Mouse (Mus musculus) hindlimb bud, embryonic 11.5 days (tissue): ENCODE data around the gene Grid2.

Experiments
- DNase-seq: peaks from one replicate; pipeline ENCODE4 v3.0.0-alpha.2; 2012; ENCODE audit warnings: low read depth, low spot score; ENCODE audit errors: extremely low spot score

The Grid2 gene

DNA sequence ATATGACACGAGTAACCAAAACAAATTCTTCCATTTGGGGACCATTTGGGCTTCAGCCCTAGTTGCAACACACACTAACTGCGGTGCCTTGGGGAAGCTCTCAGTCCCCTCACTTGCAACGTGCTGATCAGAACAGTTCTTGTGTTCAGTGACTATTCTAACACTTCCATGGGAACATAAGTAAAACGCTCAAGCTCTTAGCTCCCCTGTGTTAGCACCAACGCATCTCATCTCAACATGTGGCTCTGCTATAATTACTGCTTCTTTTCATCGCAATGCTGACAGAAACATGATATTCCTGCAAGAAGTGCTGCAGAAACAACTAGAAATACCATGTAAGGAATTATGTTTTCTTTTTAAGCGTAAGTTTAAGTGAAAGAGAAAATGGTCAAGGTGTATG is 1340.6 kb downstream of the Grid2 start:
- DNase-seq: no peak

DNA sequence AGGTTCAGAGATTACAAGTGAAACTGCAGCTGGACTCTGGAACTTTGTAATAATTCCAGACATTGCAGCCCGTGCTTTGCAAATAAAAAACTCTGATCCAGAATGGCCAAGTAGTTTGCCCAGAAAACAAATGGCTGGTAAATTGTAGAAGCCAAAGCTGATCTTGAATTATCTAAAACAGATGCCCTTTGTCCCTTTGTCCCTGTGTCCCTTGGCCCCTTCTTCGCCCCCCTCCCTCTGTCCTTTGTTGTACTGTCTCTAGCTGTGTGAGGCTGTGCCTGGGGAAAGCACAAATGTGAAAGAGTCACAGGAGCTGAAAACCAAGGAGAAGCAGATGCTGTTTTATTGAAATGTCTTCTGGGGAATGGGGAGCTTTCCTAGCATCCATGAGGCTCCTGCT is 1341.2 kb downstream of the Grid2 start:
- DNase-seq: no peak

DNA sequence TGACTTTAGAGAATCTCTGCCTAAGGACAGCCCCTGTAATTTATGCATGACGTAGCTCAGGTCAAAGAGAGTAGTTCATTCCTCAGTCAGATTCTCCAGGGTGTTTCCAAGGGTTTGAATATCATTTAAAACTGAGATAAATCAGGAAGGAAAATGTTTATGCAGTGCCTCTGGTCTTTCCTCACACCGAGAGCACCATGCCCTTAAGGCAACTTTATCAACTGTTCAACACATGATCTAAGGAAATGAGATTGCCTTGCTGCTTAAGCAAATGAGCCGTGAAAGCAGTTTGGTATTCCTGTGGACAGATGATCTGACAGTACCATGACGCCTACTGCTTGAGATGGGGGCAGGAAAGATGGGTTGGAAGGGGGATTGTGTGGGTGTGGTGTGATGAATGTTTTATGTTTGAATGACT is 1342.5 kb downstream of the Grid2 start:
- DNase-seq: no peak

DNA sequence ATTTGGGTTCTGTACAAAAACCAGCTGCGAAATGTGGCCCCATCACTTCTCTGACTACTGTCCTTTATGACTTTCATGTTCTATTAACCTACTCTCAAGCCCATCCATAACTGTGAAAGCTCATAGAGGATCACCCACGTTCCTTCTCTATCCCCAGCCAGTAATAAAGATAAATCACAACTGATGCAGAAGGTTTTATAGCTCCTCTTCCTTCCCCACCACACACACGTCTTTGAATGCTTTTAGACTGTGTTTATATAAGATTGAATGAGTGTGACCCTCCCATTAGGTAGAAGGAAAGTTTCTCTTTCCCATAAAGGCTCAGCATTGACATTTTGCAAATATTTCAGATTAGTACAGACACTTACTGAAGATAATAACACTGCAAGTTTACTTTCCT is 1350.1 kb downstream of the Grid2 start:
- no peak for DNase-seq

DNA sequence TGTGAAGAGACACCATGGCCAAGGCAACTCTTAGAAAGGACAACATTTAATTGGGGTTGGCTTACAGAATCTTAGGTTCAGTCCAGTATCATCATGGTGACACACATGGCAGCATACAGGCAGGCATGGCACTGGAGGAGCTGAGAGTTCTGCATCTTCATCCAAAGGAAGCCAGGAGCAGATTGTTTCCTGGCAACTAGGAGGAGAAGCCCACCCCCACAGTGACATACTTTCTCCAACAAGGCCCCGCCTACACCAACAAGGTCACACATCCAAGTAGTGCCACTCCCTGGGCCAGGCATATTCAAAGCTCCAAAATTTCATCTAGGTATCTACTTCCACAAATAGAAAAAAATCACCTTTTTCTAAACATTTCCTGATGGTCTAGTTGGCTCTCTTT is 1351.4 kb downstream of the Grid2 start:
- DNase-seq: no peak

DNA sequence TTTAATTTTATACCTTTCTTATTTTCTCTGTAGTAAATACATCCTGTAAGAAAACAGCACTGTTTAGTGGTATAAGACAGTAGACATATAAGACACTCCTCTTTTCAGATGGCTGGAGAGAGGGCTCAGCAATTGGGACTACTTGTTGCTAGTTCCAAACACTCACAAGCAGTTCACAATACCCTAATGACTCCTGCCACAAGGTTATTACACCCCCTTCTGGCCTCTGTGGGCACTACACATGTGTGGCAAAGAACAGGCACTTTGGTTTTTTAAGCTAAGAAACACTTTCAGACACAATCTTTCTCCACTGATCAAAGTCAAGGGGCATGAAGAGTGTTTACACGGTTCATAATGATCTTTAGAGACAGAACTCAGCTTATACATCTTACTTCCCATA is 1352.3 kb downstream of the Grid2 start:
- DNase-seq: no peak

DNA sequence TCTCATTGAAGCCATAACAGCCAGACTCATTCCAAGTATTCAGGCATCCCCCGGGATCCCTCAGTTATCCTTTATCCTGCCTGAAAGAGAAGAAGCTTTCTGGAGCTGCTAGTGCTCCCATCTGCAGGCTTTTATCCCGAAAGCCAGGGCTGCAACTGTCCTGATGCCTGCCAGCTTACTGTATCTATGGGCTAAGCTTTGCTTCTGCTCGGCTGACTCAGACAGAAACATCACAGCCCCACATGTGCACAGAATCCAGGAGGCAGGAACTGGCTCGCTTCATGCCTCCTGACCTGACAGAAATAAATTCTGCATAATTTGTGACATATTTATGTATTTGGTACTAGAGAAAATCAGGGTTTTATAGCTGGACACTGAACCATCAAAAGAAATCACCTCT is 1361.2 kb downstream of the Grid2 start:
- no peak for DNase-seq

DNA sequence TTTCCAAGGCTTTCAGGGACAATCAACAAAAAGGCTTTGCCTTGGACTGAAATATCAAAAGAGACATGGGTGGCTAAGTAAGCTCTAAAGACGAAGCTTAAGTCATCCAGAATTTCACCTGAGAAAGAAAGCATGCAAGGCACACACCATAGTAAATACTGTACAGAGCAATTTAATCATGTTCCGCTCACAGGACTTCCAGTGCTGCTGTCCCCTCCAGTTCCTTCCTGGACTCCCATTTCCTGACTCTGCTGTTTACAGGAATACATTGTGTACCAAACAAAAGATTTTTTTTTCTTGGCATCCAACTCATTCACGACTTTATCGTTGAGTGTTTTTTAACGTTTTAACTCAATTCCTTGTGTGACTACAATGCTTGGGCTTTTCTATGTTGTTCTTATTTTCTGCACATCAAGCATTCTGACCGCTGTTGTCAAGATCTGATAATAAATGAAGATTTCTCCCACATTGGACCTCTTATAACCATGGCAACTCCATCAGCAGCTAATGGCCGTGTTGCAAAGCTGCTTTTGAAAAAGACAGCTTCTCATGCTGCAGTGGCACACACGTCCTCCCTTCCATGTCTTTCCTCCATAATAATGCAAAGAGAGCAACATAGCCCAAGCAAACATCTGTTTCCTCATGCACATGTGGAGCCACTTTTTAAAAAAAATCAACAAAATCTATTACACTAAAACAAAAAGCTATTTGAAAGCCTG is 1361.9 kb downstream of the Grid2 start:
- DNase-seq: no peak

DNA sequence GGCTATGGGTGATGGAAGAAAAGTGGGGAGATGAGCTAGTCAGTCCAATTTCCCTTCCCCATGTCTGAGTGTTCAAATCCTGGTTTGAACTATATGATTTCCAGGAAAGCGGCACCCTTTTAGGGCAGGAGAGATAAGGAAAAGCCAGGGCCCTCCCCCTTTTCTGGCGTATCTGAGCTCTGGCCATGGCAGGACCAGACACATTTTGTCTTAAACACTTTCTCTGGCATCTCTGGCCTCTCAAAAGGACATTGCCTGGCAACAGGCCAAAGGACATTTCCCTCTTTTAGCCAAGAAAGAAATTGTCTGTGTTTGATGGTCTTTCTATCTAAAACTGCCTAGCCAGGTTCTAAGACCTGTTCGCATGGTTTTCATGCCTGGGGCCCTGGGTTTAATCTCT is 1367.7 kb downstream of the Grid2 start:
- no peak for DNase-seq

DNA sequence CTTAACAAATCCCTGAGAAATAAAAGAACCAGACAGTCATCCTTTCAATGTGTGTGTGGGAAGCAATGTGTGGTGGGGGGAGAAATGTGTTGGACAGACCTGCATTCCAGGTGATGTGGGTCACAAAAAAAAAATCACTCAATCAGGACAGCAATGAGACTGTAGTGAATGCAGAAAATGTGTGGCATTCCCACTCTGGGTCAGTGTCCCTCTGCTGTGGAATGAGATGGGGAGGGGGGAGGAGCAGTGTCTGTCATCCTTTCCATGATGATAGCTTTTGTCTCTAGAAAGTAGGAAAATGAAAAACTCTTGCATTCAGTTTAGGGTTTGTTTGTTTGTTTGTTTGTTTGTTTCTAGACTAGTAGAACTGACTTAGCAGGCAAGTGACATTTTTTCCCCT is 1392.0 kb downstream of the Grid2 start:
- no peak for DNase-seq

DNA sequence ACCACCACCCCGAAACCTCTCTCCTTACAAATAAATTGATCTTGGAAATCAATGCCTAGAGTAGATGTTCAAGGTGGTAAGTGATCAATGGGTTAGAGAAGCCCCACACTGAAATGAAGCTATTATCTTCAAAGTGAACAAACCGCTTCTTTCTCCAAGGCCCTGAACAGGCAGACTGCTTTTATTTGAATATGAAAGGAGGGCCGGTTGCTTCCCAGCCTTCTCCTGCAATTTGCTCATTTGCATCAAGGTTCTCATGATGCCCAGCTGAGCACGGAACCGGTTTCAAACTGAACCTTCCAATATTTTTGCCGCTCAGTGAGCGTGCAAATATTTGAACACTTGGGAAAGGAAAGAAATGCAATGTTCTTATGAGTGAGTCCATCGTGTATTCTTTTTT is 1392.5 kb downstream of the Grid2 start:
- DNase-seq: no peak

DNA sequence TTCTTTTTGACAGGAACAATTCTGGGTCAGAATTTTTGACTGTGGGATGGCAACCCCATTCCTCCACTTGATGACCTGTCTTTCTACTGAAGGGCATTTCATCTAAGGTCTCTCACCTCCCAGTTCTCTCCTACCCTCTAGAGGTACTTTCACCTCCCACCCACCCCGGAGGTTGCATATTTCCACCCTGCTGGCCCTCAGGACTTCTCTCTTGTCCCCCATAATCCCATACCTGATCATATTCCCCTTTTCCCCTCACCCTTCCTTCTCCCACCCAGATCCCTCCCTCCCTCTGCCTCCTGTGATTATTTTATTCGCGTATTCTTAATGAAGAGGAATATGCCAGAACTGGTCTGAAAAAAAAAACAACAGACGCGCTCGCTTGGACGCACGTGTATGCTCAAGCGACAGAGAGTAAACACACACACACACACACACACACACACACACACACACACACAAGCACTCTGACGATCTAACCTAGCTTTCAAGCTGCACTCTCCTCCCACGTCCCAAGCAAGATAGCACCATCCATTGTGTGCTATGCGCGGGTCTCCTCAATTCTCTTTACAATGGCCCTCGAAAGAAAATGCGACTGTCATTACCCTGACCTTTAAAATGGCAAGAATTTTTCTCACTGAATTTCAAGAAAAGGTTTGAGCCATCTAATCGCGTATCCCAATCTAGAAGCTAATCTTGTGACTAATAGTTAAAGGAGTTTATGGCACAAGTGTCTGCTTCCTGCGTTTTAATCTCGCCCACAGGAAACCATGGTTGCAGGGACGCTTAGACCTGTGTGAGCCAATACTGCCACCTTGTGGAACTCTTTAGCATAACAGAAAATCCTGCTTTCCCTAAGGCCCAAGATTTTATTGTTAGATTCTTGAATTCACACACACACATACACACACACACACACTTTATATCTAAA is 1393.9 kb downstream of the Grid2 start:
- DNase-seq: peak; percentile 88

DNA sequence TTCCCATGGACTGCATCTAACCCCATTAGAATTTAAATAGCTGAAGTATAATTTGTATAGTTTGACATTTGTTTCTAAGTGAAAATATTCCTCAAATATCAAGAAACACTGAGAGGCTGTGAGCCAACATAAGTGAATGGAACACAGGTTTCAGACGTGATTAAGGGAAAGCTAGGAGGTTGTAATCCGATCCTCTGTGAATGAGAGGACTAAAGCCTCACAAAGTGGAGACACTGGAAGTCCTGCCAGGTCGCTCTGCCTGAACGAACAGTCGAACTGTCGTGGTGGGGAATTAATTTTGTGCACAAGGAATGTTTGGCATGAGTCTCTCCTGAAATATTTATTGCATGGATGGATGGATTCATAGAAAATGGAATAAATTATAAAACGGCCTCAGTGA is 1395.1 kb downstream of the Grid2 start:
- no peak for DNase-seq

DNA sequence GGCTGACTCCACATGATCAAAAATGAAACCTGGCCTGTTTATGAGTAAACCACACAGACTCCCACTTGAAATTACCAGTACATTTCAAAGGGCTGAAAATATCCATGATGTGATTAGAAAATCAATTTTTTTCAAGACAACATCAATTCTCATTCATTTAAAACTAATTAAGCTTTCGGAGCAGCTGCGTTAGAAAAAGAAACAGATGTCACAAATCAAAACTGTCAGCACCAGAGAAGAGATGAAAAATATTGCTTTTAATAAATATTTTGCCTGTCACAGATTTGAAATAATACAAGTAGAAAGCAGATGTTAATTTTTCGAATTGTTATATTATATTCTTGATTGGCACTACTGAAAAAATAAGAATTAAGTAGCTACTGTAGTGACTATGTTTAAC is 1415.3 kb downstream of the Grid2 start:
- no peak for DNase-seq

DNA sequence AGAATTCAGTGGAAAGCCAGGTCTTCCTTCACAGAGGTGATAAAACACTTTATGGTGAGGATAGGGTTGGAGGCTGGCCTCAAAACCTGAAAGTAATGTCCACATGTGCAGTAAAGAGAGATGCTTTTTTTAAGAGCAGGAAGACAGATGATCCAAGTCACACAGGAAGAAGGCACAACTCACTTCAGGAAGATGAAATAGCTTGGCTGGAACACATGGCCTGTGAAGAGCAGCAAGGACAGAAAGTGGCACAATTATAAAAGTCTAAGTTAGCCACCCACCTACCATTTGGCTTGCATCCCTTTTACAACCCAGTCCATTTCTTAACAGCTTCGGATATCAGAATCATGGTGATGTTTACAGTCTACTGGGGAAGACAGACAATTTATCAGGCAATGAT is 1423.1 kb downstream of the Grid2 start:
- no peak for DNase-seq

DNA sequence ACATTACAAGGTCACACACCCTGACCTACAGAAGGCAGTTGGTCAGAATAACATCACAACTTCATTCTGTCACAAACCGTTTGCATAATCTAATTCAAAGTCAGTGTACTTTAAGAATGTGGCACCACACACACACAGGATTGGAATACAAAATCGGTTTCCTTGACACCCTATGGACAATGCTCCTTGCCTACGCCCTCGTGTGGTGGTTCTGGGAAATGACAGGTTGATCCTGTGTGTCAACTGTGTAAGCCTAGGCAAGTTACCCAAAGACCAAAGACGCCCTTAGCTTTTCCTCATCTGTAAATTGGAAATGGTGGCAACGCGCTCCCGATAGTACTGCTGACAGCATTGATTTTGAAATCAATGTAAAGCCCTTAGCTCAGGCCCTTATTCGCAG is 1428.3 kb downstream of the Grid2 start:
- DNase-seq: no peak

DNA sequence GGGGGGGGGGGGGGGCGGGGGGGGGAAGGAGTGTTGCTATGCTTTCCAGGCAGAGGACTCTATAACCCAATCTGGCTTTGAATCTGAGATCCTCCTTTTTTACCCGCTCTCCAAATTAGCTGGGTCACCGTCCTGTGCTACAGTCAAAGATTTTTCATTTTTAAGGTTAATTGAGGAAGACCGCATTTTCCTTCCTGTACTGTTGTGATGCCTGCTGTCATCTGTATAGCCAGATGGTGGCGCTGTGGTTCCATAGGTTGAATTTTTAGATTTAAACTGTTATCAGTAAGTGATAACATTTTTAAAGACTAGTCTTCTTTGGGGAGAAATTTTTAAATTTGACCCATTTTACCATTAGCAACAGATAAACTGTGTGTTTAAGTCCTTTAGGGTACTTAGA is 1429.3 kb downstream of the Grid2 start:
- no peak for DNase-seq

DNA sequence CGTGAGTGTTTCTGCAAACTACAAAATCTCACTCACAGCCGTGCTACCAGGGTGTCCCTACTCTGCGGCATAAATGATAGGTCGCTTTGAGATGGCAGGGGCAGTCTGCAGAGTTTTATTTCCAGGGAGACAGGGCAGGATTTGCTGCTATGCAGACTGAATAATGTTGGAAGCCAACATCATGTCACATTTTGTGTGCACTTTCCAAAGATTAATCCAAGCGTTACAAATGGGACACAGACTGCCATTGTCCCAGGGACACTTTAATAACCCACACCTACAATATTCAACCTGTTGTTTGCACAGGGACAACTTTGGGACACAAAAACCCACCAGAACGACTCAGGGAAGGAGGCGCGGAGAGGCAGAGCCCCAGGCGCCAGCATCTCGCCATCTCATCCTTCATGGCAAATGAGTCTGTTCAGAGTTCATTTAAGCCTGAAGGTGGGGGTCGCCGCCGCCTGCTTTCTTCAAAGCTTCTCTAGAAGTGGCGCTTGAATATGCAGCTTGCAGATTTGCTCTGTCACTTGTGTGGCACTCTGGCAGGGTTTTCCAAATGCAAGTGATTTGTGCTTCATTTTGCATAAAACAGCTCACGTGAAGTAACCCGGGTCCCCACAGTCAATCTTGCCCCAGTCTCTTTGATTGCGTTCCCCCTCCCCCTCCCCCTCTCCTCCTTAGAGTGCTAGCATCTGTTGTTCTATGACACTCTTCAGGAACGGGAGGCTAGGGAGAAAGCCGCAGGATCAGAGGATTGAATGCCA is 1432.7 kb downstream of the Grid2 start:
- DNase-seq: no peak

DNA sequence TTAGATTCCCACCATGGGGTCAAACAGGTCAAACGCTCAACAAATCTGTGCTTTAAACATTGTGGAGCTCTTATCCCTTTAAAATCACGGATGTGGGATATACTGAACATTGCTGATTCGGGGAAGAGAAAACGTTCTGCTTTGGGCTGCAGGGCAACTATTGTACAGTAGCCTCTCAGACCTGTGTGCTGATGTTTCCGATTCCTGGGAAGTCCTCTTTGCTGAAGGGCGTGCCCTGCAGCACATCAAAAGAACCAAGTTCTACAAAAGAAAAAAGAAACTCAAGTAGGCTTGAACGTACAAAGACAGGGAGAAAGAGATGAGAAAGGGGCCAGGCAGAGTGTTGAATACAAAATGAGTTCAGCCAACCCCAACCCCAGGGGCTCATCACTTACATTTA is 1439.0 kb downstream of the Grid2 start:
- no peak for DNase-seq

DNA sequence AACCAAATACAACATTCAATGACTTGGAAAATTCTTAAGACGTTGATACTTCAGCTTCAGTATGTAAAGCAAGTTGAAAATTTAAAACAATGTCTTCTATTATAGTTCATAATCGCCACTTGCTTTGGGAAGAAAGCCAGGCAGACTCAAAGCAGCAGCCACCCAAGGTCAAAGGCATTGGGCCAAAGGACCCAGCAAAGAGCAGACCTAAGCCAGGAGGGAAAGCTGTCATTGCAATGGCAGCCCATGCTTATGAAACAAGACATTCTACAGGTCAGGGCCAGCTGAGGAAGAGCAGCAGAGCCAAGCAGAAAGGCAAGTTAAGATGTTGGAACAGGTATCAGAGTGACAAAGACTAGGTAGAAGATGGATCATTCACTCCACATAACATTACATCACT is 1448.0 kb downstream of the Grid2 start:
- no peak for DNase-seq

DNA sequence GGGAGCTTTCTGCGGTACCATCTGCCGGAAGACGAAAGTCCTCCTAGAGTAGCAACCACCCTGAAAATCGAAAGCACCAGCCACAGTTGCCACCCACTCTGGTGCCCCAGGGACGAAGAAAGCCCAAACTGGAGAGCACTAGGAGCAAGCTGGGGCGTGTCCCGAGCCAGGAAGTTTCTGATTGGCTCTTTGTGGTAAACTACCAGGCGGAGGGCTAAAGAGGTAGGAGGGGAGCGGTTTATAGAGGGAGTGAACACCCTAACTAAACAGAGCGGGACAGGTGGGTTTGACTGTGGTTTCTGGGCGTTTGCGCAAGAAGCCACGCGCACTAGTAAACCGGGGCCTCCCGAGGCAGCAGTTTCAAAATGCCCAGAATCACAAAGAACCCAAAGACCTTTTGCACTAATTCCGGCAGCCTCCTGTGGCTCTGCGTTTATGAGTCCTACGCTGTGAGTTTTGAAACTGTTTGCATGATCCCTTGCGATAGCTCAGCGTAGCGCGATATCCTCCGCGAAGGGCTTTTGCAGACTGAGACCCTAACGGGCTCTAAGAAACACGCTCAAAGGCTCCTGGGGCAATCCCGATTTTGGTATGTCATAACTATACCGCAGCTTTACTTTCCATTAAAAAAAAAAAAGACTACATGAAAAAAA is 1472.2 kb downstream of the Grid2 start:
- DNase-seq: no peak
